ENCODE assay signal across 12 mouse cellular contexts in the genomic region with DNA sequence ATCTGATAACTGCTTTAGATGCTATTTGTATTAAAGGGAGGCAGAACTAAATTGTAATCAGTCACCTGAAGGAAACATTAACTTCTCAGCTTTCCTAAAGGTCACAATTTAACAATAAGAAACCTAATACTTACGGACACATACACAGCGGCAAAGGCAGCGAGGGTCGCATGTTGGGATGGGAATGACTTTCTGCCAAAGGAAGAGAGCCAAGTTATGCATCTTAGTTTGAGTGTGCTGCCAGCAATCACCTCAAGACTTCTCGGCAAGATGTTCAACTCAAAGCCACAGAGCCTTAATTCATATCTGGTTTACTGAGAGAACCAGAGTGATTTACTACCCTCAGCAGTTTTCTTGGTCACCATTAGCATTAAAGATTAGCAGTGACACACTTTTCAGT.
"Had no signal": no experiment of that assay in that cellular context is flagged by ENCODE, and none has a peak within 500 bp of the region (broad histone marks: within the 10 kb centered on the region; RNA-seq: fewer than 3 reads in every experiment).

No protein-coding gene starts in this region.

- DNase-seq: retina, postnatal 1 day; right cerebral cortex, adult 18-20 months; right cerebral cortex, postnatal 14 days; right cerebral cortex, postnatal 25 days; right cerebral cortex, postnatal 4 days; spleen, adult 18-20 months; thymus, adult 18-20 months; thymus, adult 2 months; thymus, postnatal 14 days; thymus, postnatal 25 days; thymus, postnatal 36 days; thymus, postnatal 4 days had no signal
